Mouse (Mus musculus): ENCODE results near the gene Sfxn2.

DNA sequence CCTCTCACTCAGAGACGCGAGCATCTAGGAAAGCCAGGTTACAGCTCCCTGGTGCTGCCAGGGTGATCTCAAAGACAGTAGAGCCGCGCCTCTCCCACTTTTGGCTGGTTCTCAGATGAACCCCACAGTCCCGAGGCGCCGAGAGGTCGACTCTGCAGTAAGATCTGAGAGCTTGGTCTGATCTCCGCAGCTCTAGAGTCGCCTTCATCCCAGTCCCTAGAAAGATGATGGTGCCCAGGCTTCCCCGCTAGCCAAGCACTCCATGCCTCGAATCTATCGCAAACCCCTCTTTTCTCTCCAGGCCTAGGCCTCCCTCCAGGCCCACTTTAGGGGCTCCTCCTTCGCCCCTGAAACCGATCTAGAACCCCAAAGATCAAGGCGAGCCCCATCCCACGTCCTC is 617 bp upstream of the Sfxn2 start:
- TF ChIP-seq CTCF (IDR thresholded peaks at IDR 0.05; ENCODE audit: borderline replicate concordance, control insufficient read depth, extremely low read depth, insufficient read depth, low read length, poor library complexity): no peak
- no peak for TF ChIP-seq POLR2A (IDR thresholded peaks at IDR 0.05; ENCODE audit: control insufficient read depth, extremely low read depth, insufficient read depth, low read length, poor library complexity)

Data from thymus, adult 2 months (tissue).